Mouse (Mus musculus): Measurements from ENCODE around the gene Olfr648.

DNA sequence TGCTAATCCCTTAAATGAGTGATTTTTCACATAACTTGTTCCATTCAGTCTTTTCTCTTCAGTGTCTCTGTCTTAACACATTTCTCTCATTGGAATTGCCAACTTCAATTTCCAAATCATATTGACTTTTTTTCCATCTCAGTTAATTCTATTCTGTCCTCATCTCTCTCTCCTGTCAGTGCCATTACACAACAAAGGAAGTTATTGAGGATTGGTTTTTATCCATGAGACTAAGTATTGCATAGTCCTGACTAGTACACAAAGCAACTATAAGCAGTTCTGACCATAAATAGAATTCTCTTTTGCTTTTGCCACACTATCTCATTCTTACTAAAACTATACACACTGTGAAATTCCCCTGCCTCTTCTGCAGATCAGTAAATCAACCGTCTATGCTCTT lies 4.1 kb downstream of the Olfr648 start:
- no peak for TF ChIP-seq CTCF (IDR thresholded peaks at IDR 0.05; ENCODE audit: low read depth)
- TF ChIP-seq EP300 (optimal IDR thresholded peaks at IDR 0.05), result no peak
